Mouse (Mus musculus): Measurements from ENCODE around the gene Zpr1. TPM values are rescaled to one million over a fixed set of nuclear protein-coding genes. Genes with fewer than 3 reads are reported as not detected.

The Zpr1 gene
- total RNA-seq (2015) = 37.9 and 39.9 TPM in 2 replicates
- total RNA-seq (2017) = 35.1 and 39.7 TPM in 2 replicates

GRCm38 (mm10) chr9:46272677-46273454, at the start of gene Zpr1:
Gene Zpr1, plus strand, starts transcription at chr9:46273064.
- ATAC-seq (replicated peaks; ENCODE audit: poor library complexity) = peak; percentile 97

- no peak for ATAC-seq (replicated peaks; ENCODE audit: poor library complexity)
These were observed 49.8 kb upstream of the Zpr1 start for GRCm38 (mm10) chr9:46223090-46223489.

GRCm38 (mm10) chr9:46224101-46224500, 48.8 kb upstream of the Zpr1 start:
- no peak for ATAC-seq (replicated peaks; ENCODE audit: poor library complexity)

- no peak for ATAC-seq (replicated peaks; ENCODE audit: poor library complexity)
These were observed 47.8 kb upstream of the Zpr1 start for GRCm38 (mm10) chr9:46224945-46225660.

- ATAC-seq (replicated peaks; ENCODE audit: poor library complexity) = no peak
These were observed 45.7 kb upstream of the Zpr1 start for GRCm38 (mm10) chr9:46227064-46227614.

GRCm38 (mm10) chr9:46228491-46228890, 44.4 kb upstream of the Zpr1 start, which contains the start of gene Apoa1:
Gene Apoa1, plus strand, starts transcription at chr9:46228580.
- ATAC-seq (replicated peaks; ENCODE audit: poor library complexity) = no peak

- peak; percentile 97 for ATAC-seq (replicated peaks; ENCODE audit: poor library complexity)
These were observed 43.1 kb upstream of the Zpr1 start for GRCm38 (mm10) chr9:46229573-46230449.

- no peak for ATAC-seq (replicated peaks; ENCODE audit: poor library complexity)
These were observed 42.4 kb upstream of the Zpr1 start for GRCm38 (mm10) chr9:46230450-46230975.

- ATAC-seq (replicated peaks; ENCODE audit: poor library complexity) = no peak
These were observed 37.7 kb upstream of the Zpr1 start for GRCm38 (mm10) chr9:46235196-46235595.

- ATAC-seq (replicated peaks; ENCODE audit: poor library complexity) = no peak
These were observed 37.4 kb upstream of the Zpr1 start, which contains the start of gene Apoc3 for GRCm38 (mm10) chr9:46235596-46235648. Gene Apoc3, minus strand, starts transcription at chr9:46235636.

- no peak for ATAC-seq (replicated peaks; ENCODE audit: poor library complexity)
These were observed 37.2 kb upstream of the Zpr1 start for GRCm38 (mm10) chr9:46235649-46236048.

GRCm38 (mm10) chr9:46238850-46239249, 34.0 kb upstream of the Zpr1 start:
- no peak for ATAC-seq (replicated peaks; ENCODE audit: poor library complexity)

GRCm38 (mm10) chr9:46240526-46241153, 32.2 kb upstream of the Zpr1 start, which contains the start of gene Apoa4:
Gene Apoa4, plus strand, starts transcription at chr9:46240696.
- ATAC-seq (replicated peaks; ENCODE audit: poor library complexity) = no peak

GRCm38 (mm10) chr9:46241818-46242217, 31.0 kb upstream of the Zpr1 start:
- ATAC-seq (replicated peaks; ENCODE audit: poor library complexity) = no peak

GRCm38 (mm10) chr9:46243122-46243521, 29.7 kb upstream of the Zpr1 start:
- no peak for ATAC-seq (replicated peaks; ENCODE audit: poor library complexity)

- ATAC-seq (replicated peaks; ENCODE audit: poor library complexity) = no peak
These were observed 29.3 kb upstream of the Zpr1 start for GRCm38 (mm10) chr9:46243584-46243983.

- ATAC-seq (replicated peaks; ENCODE audit: poor library complexity) = peak; percentile 96
These were observed 26.0 kb upstream of the Zpr1 start for GRCm38 (mm10) chr9:46246752-46247324.

GRCm38 (mm10) chr9:46256177-46256576, 16.7 kb upstream of the Zpr1 start:
- ATAC-seq (replicated peaks; ENCODE audit: poor library complexity) = no peak

- ATAC-seq (replicated peaks; ENCODE audit: poor library complexity) = peak; percentile 41; the same call in 1 of the 2 replicates
These were observed 16.0 kb upstream of the Zpr1 start for GRCm38 (mm10) chr9:46256658-46257385.

- peak; percentile 95 for ATAC-seq (replicated peaks; ENCODE audit: poor library complexity)
These were observed 15.3 kb upstream of the Zpr1 start for GRCm38 (mm10) chr9:46257546-46257945.

Measured in megakaryocyte progenitor cell, adult 5-6 weeks (primary cell).